Mouse (Mus musculus) embryonic stem cell, embryonic (primary cell): ENCODE measurements around the gene Fam81a.

ENCODE experiments used
- CTCF ChIA-PET, 4 experiments: fragments of 300-600 bp in 2 of 4; fragments of 350-600 bp in 2 of 4; sonication (Branson Sonifier 250); formaldehyde crosslinking; loops; one replicate each; lab custom pipeline; 2022; ENCODE audit warnings: inconsistent platforms in 2 of 4; lab: Charles Lee
- POLR2A ChIA-PET, 4 experiments: fragments of 300-600 bp in 2 of 4; fragments of 350-600 bp in 2 of 4; sonication (Branson Sonifier 250); formaldehyde crosslinking; loops; one replicate each; lab custom pipeline; 2022; ENCODE audit warnings: antibody characterized with exemption in 4 of 4, inconsistent platforms in 1 of 4; lab: Charles Lee

Fam81a gene

DNA sequence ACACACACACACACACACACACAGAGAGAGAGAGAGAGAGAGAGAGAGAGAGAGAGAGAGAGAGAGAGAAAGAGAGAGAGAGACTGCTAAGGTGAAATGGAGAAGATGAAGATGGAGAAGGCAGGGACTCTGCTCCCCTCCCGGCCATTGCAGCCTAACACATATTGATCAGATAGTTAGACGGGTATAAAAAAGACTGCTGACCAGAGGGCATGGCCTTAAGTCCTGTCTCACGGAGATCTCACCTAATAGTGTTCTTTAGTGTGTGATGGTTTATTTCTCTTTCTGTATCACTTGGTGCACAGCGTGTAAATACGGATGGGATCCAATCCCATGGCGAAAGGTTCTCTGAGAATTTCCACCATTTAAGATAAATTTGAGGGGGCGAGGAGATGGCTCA is at the start of gene Fam81a:
Gene Fam81a (minus strand): TSS at position 101 of the 400 bp plus-strand sequence.
- POLR2A ChIA-PET, result interaction anchor here in 3 of 4 experiments (0.6 to 2.5 kb wide), 6 partner anchors 10 to 180 kb away, joined by 3 to 13 read pairs (median 6); no protein-coding TSS in a partner anchor
- CTCF ChIA-PET, result interaction anchor here in 2 of 4 experiments (0.6 kb wide), 2 partner anchors 132 to 253 kb away, joined by 3 to 6 read pairs; no protein-coding TSS in a partner anchor

DNA sequence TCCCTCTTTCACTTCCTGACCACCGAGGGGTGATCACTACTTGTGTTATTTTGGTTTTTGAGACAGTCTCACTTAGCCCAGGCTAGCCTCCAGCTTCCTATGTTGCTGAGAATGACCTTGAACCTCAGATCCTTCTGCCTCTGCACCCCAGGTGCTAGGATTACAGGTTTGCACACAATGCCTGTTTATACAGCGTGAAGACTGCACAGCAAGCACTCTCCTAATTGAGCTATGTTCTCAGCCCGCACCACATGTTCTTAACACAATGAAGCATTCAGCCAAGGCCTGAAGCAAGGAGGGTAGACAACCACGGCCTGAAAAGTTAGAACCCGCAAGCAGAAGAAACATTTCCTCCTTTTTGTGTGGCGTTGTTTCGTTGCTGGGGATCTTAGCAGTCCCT is 40.3 kb upstream of the Fam81a start:
- ChIA-PET POLR2A (interaction anchor here (0.6 to 1.9 kb wide), 6 partner anchors 9 to 74 kb away, joined by 3 to 8 read pairs (median 4); no protein-coding TSS in a partner anchor), CTCF (interaction anchor here in 1 of 4 experiments (0.6 kb wide), 1 partner anchor 366 kb away, joined by 3 read pairs; no protein-coding TSS in a partner anchor)

DNA sequence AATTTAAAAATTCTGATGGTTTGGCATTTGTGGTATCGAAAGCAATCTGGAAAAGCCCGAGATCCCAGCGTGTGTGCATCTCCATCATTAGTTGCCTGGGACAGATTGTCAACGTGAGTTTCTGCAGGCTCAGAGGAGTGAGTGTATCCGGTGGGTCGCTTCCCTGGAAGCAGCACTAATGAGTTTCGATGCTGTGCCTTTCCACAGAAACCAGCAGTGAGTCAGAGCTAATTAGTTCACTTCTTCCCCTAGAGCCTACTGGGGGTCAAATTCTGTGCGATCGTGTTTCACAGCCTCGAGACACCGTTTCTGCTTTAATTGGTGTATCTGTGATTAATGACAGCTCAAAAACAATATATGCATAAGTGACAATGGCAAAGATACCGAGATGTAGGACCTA is 39.4 kb upstream of the Fam81a start:
- POLR2A ChIA-PET, result interaction anchor here in 1 of 4 experiments (0.7 to 1.9 kb wide), 2 partner anchors 10 to 142 kb away, joined by 3 to 8 read pairs; no protein-coding TSS in a partner anchor
- CTCF ChIA-PET, result no interaction called here

DNA sequence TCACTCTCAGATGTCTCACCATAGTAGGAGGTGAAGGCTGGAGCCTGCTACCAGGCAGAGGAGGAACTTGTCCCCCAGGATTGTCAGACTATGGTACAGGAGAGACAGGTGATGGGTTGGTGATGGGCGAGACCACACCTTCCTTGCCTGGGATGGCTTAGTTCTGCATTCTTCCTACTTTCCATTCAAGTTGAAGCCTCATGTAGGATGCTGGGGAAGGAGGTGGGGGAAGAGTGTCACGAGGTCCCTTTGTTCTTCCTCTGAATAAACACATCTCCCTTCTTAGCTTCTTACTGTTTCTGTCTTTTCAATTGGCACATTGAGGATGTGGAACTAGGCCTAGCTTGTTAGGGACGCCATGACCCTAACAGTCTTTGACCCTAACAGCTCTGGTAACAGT is 33.9 kb upstream of the Fam81a start:
- CTCF ChIA-PET, result no interaction called here

DNA sequence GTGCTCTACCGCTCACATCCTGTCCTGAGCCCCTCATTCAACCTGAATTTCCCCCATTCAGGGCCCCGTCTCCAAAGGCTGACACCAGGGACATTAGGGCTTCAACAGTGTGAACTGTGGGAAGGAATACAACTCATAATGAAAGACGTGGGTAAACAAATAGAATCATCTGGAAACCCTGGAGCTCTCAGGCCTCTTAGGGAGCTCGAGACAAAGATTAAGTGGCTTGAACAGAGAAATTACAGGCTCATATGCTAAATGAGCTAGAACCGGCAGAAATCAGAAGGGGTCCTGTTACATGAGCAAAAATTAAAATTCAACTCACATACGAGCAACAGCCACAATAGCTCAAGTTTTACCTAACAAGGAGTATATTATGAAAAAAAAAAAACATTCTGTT is 32.5 kb upstream of the Fam81a start:
- CTCF ChIA-PET, result interaction anchor here in 1 of 4 experiments (0.7 kb wide), 1 partner anchor 9 kb away, joined by 4 read pairs; no protein-coding TSS in a partner anchor

More for the DNA sequence above, 33.9 kb upstream of the Fam81a start:
- POLR2A ChIA-PET, result interaction anchor here in 3 of 4 experiments (0.6 to 2.8 kb wide), 20 partner anchors 9 to 101 kb away, joined by 3 to 14 read pairs (median 4); no protein-coding TSS in a partner anchor

DNA sequence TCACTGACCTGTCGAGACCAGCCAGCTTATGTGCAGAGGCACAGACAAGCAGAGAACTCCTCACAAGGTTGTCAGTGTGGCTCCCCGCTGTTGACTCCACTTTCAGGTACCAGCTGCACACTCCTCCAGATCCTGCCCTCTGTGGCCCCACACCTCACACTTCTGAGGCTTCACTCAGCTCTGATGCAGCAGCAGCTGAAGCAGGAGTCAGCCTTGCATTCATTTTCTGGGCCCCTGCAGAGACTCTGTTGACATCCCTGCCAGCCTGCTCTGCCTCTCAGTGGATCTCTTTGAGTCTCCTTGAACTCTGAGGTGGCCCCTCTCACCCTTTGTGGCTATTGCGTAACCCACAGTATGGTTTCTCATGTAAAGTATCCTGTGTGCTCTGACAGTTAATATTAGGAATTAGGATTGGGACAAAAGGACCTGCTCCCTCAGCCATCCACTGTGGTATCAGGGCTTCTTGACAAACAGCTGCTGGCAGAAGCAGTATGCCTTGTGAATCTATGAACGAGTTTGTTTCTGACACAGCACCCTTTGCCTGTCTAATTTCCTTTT is 32.0 kb upstream of the Fam81a start:
- CTCF ChIA-PET, result interaction anchor here in 1 of 4 experiments (0.7 kb wide), 1 partner anchor 10 kb away, joined by 4 read pairs; no protein-coding TSS in a partner anchor
- POLR2A ChIA-PET, result interaction anchor here in 3 of 4 experiments (0.5 to 3.2 kb wide), 15 partner anchors 15 to 668 kb away, joined by 3 to 14 read pairs (median 3); partner anchors contain the start of gene Myo1e (in 1 of the 3)

More for the DNA sequence above, 32.5 kb upstream of the Fam81a start:
- POLR2A ChIA-PET, result interaction anchor here in 3 of 4 experiments (0.5 to 3.2 kb wide), 18 partner anchors 10 to 667 kb away, joined by 3 to 14 read pairs (median 4); no protein-coding TSS in a partner anchor

DNA sequence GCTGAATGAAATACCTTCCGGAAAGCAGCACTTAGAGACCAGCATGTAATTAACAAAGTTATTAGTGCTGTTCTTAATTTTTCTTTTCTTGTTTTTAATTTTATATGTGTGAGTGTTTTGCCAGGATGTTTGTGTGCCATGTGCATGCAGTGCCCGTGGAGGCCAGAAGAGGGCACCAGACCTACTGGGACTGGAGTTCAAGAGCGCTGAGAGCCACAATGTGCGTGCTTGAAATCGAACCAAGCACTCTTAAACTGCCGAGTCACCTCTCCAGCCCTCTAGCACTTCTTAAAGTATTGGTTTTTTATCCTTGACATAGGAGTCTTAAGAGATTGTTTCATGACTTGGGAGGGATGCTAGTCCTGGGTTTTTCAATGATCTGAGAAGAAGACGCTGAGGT is 26.6 kb upstream of the Fam81a start:
- CTCF ChIA-PET, result interaction anchor here in 1 of 4 experiments (1.1 kb wide), 1 partner anchor 60 kb away, joined by 3 read pairs; no protein-coding TSS in a partner anchor
- POLR2A ChIA-PET, result interaction anchor here in 1 of 4 experiments (1.0 kb wide), 1 partner anchor 26 kb away, joined by 4 read pairs; no protein-coding TSS in a partner anchor

DNA sequence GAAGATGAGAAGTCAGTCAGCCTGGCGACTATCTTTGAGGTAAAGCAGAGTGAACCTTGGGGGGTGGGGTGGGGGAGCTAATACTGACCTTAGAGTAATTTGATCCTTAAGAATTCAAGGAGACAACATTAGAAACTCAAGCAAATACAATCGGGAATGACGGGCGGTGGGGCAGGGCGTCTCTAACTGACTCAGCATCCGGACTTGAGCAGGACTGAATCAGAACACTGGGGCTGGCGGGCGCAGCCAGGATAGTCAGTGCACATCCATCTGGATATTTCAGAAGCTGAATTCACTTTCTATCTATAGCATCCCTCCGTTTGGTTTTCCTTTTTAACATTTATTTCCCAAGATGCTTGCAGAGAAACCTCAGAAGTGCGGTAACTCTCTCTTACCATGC is 17.7 kb upstream of the Fam81a start:
- CTCF ChIA-PET, result interaction anchor here in 3 of 4 experiments (1.1 to 1.3 kb wide), 3 partner anchors 51 to 249 kb away, joined by 3 to 7 read pairs (median 5); no protein-coding TSS in a partner anchor
- POLR2A ChIA-PET, result interaction anchor here in 2 of 4 experiments (0.6 to 3.4 kb wide), 7 partner anchors 11 to 148 kb away, joined by 3 to 12 read pairs (median 3); partner anchors contain the start of genes Fam81a (in 1 of the 2) and Gtf2a2 (in 1 of the 2)

DNA sequence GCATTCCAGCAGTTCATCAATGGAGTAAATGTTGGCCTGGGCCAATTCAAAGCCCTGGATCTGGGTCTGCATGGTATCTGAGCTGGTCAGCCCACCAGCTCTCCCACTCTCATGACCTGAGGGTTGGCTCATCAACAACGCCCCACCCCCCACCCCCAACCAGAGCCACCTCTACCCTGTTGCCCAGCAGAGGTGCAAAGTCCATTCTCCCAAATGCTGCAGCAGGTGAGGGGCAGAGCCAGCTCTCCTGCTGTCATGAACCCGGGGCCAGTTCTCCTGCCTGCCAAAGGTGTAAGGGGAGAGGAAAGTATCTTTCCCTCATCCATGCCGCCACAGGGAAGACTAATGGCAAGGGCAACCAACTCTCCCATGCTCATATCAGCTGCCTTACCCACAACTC is 5.3 kb upstream of the Fam81a start:
- ChIA-PET POLR2A (interaction anchor here in 2 of 4 experiments (0.6 to 0.7 kb wide), 2 partner anchors 12 to 48 kb away, joined by 3 to 4 read pairs; no protein-coding TSS in a partner anchor), CTCF (interaction anchor here in 1 of 4 experiments (0.9 kb wide), 1 partner anchor 37 kb away, joined by 3 read pairs; no protein-coding TSS in a partner anchor)

DNA sequence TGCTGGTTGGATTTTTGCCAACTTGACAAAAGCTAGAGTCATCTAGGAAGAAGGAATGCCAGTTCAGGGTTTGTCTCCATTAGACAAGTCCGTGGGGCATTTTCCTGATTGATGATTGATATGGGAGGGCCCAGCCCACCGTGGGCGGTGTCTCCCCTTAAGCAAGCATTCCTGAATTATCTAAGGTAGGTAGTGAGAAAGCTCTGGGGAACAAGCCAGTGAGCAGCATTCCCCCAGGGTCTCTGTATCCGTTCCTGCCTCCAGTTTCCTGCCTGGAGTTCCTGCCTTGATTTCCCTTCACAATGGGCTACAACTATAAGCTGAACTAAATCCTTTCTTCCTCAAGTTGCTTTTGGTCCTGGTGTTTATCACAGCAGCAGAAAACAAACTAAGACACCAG is 3.1 kb upstream of the Fam81a start:
- ChIA-PET CTCF (interaction anchor here in 1 of 4 experiments (0.6 kb wide), 1 partner anchor 177 kb away, joined by 4 read pairs; no protein-coding TSS in a partner anchor), POLR2A (interaction anchor here in 3 of 4 experiments (0.5 to 1.5 kb wide), 4 partner anchors 14 to 634 kb away, joined by 3 to 4 read pairs (median 3); no protein-coding TSS in a partner anchor)

DNA sequence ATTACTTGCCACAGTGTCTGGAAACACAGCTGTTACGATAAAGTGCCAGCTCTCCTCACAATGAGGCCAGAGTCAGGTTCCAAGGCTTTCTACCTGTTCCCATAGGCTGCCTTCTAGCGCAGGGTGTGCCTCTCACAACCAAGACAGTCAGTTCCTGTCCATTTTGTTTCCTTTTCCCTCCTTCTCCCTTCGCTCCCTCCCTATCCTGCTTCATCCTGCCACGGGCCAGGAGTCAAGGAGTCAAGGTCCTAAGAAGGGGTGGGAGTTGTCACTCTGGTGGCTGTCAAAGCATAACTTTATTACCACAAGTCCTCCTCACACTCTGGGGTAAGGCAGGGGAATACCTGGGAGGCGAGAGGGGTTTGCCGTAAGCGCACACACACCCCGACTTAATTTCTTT is 966 bp upstream of the Fam81a start:
- ChIA-PET CTCF (interaction anchor here in 1 of 4 experiments (0.7 kb wide), 1 partner anchor 48 kb away, joined by 3 read pairs; no protein-coding TSS in a partner anchor), POLR2A (interaction anchor here in 2 of 4 experiments (0.7 to 1.0 kb wide), 2 partner anchors 11 to 98 kb away, joined by 3 to 4 read pairs; no protein-coding TSS in a partner anchor)

DNA sequence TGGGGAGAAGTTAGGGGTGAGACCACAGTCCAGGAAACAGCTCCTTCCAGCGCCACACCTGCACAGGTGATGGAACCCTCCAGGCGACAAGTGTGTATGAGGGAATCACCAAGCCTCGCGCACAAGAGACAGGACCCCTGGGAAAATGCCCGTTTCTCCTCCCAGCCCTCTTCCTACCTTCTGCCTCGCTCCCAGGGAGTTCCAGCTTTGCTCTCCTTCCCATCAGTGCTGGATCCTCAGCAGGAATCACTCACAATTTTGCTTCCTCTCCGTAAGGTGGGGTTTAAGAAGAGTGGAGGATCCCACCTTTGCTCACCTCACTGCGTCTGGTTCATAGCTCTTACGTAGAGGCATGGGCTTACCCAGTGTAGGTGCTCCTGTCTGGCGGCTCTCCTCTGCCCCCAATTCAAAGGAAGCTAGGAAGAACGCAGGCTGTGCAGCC is 454 bp downstream of the Fam81a start:
- CTCF ChIA-PET, result interaction anchor here in 3 of 4 experiments (0.6 to 1.5 kb wide), 4 partner anchors 10 to 253 kb away, joined by 3 to 6 read pairs (median 3); no protein-coding TSS in a partner anchor
- POLR2A ChIA-PET, result interaction anchor here in 2 of 4 experiments (0.6 to 2.7 kb wide), 10 partner anchors 10 to 180 kb away, joined by 3 to 19 read pairs (median 6); no protein-coding TSS in a partner anchor

DNA sequence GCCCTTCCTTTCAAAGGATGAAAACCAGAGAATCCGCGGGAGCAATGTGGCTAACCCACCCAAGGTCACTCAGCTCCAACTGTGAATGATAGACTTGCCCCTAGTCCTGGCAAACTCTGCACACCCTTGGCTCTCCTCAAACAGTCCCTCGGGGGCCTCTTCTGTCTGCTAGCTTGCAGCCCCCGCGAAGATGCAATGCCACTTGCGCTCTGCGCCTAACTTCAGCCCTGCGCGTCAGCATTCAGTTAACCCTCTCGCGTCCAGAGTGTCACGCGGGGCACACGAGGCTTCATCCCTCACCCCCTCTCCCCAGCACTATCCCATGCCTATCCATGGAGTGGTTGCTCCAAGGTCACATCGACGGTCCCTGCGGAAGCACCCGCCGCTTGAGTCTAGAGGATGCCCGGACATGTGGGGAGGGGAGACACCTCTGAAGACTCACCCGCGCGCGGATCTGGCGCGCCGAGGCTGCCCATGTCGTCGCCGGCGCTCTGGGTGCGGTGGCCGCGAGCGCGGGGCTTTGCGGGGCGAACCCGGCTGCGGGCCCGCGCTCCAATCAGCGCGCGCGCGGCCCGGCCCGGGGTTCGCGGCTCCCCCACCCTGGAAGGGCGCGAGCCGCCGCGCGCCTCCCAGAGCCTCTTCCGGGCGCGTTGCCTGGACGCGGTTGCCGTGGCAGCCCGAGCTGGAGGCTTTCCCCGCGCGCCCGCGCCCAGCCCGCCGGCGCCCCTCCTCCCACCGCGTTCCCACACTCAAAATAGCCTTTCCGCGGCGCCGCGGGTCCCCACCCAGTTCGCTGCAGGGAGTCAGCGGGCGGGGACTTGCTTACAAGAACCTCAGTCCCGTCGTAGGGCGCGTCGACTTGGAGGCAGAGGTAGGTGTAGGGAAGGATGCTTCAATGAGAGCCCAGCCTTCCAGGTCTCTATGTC is 1.2 kb downstream of the Fam81a start:
- POLR2A ChIA-PET, result interaction anchor here (0.6 to 2.7 kb wide), 25 partner anchors 9 to 401 kb away, joined by 3 to 19 read pairs (median 4); partner anchors contain the start of gene Sltm (in 1 of the 4)

DNA sequence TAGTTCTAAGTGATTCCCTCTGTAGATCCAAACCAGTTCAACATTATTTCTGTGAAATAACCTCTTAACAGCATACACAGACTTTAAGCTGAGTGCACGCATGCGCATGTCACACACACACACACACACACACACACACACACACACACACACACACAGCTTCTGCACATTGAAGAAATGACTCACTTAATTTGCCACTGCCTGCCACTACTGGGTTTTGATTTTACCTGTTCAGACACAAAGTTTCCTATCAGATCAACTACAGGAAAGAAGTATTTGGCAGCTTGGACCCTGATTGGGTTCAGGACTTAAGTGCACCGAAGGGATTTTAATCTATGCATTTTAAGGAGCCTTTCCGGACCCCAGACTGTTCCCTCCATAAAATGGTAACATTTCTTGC is 2.0 kb downstream of the Fam81a start:
- ChIA-PET POLR2A (interaction anchor here (0.6 to 2.7 kb wide), 22 partner anchors 9 to 215 kb away, joined by 3 to 19 read pairs (median 4); no protein-coding TSS in a partner anchor), CTCF (interaction anchor here in 2 of 4 experiments (0.5 to 1.5 kb wide), 4 partner anchors 16 to 702 kb away, joined by 3 to 6 read pairs (median 3); no protein-coding TSS in a partner anchor)

More for the DNA sequence above, 1.2 kb downstream of the Fam81a start:
- CTCF ChIA-PET, result interaction anchor here in 2 of 4 experiments (0.6 to 1.5 kb wide), 4 partner anchors 11 to 701 kb away, joined by 3 to 6 read pairs (median 3); no protein-coding TSS in a partner anchor

DNA sequence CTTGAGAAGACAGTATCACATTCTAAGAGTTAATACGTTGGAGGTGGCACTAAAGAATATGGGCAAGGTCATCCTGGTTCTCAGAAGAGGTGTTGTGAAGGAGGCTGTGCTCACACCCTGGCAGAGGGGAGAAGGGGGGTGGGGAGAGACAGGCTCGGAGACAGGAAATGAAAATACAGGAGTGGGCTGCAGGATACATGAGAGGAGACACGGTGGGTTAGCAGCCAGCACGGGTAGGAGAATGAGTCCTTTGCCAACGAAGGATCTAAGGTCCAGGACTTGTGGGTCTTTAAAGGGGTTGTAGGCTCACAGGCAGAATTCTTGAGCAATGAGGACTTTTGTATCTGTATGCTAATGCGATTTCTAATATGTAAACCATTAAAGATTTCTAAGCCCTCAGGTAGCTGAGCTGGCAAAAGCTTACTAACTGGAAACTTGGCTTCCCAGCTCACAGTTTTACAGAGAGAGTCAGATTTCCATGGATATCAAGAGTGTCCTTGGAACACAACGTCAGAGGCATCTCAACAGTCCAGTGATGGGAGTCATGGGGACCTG is 3.0 kb downstream of the Fam81a start:
- POLR2A ChIA-PET, result interaction anchor here in 2 of 4 experiments (0.7 to 2.7 kb wide), 9 partner anchors 13 to 259 kb away, joined by 3 to 7 read pairs (median 3); no protein-coding TSS in a partner anchor
- CTCF ChIA-PET, result interaction anchor here in 3 of 4 experiments (0.6 to 0.7 kb wide), 3 partner anchors 28 to 104 kb away, joined by 3 read pairs; no protein-coding TSS in a partner anchor

DNA sequence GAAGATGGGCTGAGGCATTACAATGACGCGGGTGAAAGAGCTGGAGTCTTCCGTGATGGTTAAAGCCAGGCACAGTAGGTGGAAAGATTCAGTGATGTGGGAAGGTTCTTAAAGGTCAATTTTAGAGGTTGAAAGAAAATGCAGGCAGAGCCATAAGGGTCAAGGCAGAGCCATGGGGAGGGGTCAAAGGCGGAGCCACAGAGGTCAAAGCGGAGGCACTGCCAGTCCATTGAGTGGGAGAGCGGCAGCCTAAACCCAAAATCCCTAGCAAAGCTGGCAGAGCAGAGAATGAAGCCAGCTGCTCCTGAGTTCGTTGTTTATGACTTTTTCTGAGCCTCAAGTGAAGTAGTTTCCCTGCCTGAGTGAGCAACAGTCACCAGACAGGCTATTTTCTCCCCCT is 3.8 kb downstream of the Fam81a start:
- POLR2A ChIA-PET, result interaction anchor here in 2 of 4 experiments (0.7 to 1.1 kb wide), 3 partner anchors 29 to 52 kb away, joined by 3 read pairs; no protein-coding TSS in a partner anchor
- CTCF ChIA-PET, result no interaction called here
